Comparison of ENCODE assay signal across 9 mouse cellular contexts in the genomic region with DNA sequence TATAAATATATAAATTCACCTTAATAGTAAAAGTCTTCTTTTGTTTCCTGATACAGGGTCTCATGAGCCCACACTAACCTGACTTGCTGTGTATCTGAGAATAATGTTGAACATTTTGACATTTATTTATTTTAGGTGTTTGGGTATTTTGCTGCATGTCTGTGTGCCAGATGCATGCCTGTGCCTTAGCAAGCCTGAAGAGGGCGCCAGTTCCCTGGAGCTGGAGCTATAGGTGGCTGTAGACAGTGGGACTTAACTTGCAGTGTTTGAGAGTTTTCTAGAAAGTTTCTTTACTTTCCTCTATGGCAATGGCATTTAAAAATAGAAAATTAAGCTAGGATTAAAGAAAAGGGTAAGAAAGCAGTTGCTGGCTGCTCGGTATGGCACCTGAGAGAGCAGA. TPM values are rescaled to one million over a fixed set of nuclear protein-coding genes. Genes with fewer than 3 reads are reported as not detected.
DNase-seq lines count a peak whose midpoint lies in the region; ATAC-seq lines count a peak whose summit lies in the region.
"Had no signal": no experiment of that assay in that cellular context is flagged by ENCODE, and none has a peak within 500 bp of the region (broad histone marks: within the 10 kb centered on the region; RNA-seq: fewer than 3 reads in every experiment).

No protein-coding gene starts in this region.

- H3K27ac ChIP-seq in hindbrain, embryonic 13.5 days: no peak overlapping the region
- H3K27ac ChIP-seq: liver, embryonic 15.5 days had no signal

- no peak overlapping the region for H3K4me2 ChIP-seq in hindbrain, embryonic 13.5 days
- H3K4me2 ChIP-seq: liver, embryonic 15.5 days had no signal

- H3K4me3 ChIP-seq in hindbrain, embryonic 13.5 days: no peak overlapping the region
- H3K4me3 ChIP-seq: liver, embryonic 15.5 days had no signal

- WGBS in hindbrain, embryonic 13.5 days: 51% methylated on average over 2 of the region's 2 CpGs

- H3K27me3 ChIP-seq in hindbrain, embryonic 13.5 days: no peaks in the 10 kb centered on the region
- H3K27me3 ChIP-seq: liver, embryonic 15.5 days had no signal

- H3K9ac ChIP-seq in hindbrain, embryonic 13.5 days: no peak overlapping the region
- H3K9ac ChIP-seq: liver, embryonic 15.5 days had no signal

- no peaks in the 10 kb centered on the region for H3K9me3 ChIP-seq in hindbrain, embryonic 13.5 days
- H3K9me3 ChIP-seq: liver, embryonic 15.5 days had no signal

- peaks cover 32% of the 10 kb centered on the region for H3K36me3 ChIP-seq in hindbrain, embryonic 13.5 days

- DNase-seq in kidney, adult 18-20 months: peak; percentile 26
- DNase-seq in kidney, postnatal 14 days: no peak
- peak; percentile 62 to 63 for DNase-seq in B cell, adult 2 months
- peak; percentile 50 for DNase-seq in NIH3T3 (ENCODE audit: low read depth)
- DNase-seq in lung, postnatal 4 days: peak; percentile 37 to 48
- no peak for DNase-seq in cerebellum, adult 11-12 months
- DNase-seq: cerebellum, adult 18-20 months had no signal

- H3K4me1 ChIP-seq in hindbrain, embryonic 13.5 days (replicated peaks): peaks cover 18% of the 10 kb centered on the region

- ATAC-seq in hindbrain, embryonic 13.5 days (ENCODE audit: low FRiP score): no peak

RNA-seq across cellular contexts. Expression of a gene that starts 6.3 kb away (rescaled TPM):
- 140 and 146 TPM in 2 replicates for polyA plus RNA-seq in hindbrain, embryonic 13.5 days (2015; fragmentation: Nextera tagmentation; extraction: Ambion mirVana)

RNA-seq across cellular contexts. Expression of a gene that starts 33.5 kb away (rescaled TPM):
- not detected in 2 replicates for polyA plus RNA-seq in hindbrain, embryonic 13.5 days (2015; fragmentation: Nextera tagmentation; extraction: Ambion mirVana)
- polyA plus RNA-seq: liver, embryonic 15.5 days had no signal

Comparison
In these comparisons a context has a peak if more than half of its experiments do, and no peak if none do; other contexts are left out.
1. DNase-seq: peak in kidney, adult 18-20 months (single experiment), B cell, adult 2 months (2 of 2), NIH3T3 (single experiment) and lung, postnatal 4 days (2 of 2); none in kidney, postnatal 14 days (single experiment) and cerebellum, adult 11-12 months (single experiment).